ENCODE assay signal across 10 mouse cellular contexts in genomic region chr5:105730193-105730831, GRCm38 (mm10). TPM values are rescaled to one million over a fixed set of nuclear protein-coding genes. Genes with fewer than 3 reads are reported as not detected.
A peak's percentile ranks its signal among the peaks of the same experiment; 100 is the strongest.
DNase-seq lines count a peak whose midpoint lies in the region; ATAC-seq and TF ChIP-seq lines count a peak whose summit lies in the region.
"Had no signal": no experiment of that assay in that cellular context is flagged by ENCODE, and none has a peak within 500 bp of the region (broad histone marks: within the 10 kb centered on the region; RNA-seq: fewer than 3 reads in every experiment).

No protein-coding gene starts in this region.

- peaks cover 7% of the 10 kb centered on the region for H3K4me1 ChIP-seq in heart, embryonic 12.5 days (replicated peaks)
- peaks cover 14 to 42% of the 10 kb centered on the region in 2 experiments; a peak in 3 of 4 replicates for H3K4me1 ChIP-seq in CH12.LX (ENCODE audit: control insufficient read depth in 1 of 2, insufficient read depth in 2 of 2)
- H3K4me1 ChIP-seq in midbrain, postnatal 0 days (ENCODE audit: insufficient read depth, low read length) = 0 out of 2 replicates have a peak, but pooled peaks cover 5% of the 10 kb centered on the region

- TF ChIP-seq EP300 in CH12.LX (IDR thresholded peaks at IDR 0.05; ENCODE audit: low read length) = no peak

- no peak for ATAC-seq in heart, embryonic 12.5 days (ENCODE audit: insufficient number of reproducible peaks, low FRiP score)
- peak; percentile 21 for ATAC-seq in granulocyte monocyte progenitor cell, adult 5-6 weeks (replicated peaks; ENCODE audit: poor library complexity, severe bottlenecking)
- no peak for ATAC-seq in midbrain, postnatal 0 days (ENCODE audit: low FRiP score)
- ATAC-seq: forebrain, postnatal 0 days had no signal

- TF ChIP-seq POLR2A in CH12.LX (IDR thresholded peaks at IDR 0.05; ENCODE audit: low read depth, low read length) = no peak; the same call in 1 of the 2 replicates

- H3K4me3 ChIP-seq in heart, embryonic 12.5 days = no peak overlapping the region
- H3K4me3 ChIP-seq in CH12.LX (replicated peaks in 1 of 3; ENCODE audit: low read depth in 2 of 3, low read length in 2 of 3, poor library complexity in 1 of 3) = no peak overlapping the region
- no peak overlapping the region for H3K4me3 ChIP-seq in midbrain, postnatal 0 days (ENCODE audit: low read depth, low read length)
- H3K4me3 ChIP-seq: hindbrain, embryonic 13.5 days; left cerebral cortex, adult 2 months had no signal

- peak; percentile 67 for DNase-seq in heart, adult 8-10 months (ENCODE audit: low spot score)
- DNase-seq in CH12.LX (ENCODE audit: extremely low read depth) = no peak
- DNase-seq in kidney, postnatal 36 days = peak; percentile 71 to 87
- no peak for DNase-seq in layer of hippocampus, adult 9-10 months (ENCODE audit: low spot score)
- no peak for DNase-seq in midbrain, postnatal 0 days (ENCODE audit: low spot score)
- DNase-seq: forebrain, postnatal 0 days had no signal

- 0 out of 2 replicates have a peak, but pooled peaks cover 2% of the 10 kb centered on the region for H3K36me3 ChIP-seq in heart, embryonic 12.5 days
- H3K36me3 ChIP-seq in CH12.LX (replicated peaks in 1 of 2; ENCODE audit: control insufficient read depth in 1 of 2, insufficient read depth in 1 of 2, low read length in 1 of 2) = peaks cover 13 to 33% of the 10 kb centered on the region in 2 experiments
- no peaks in the 10 kb centered on the region for H3K36me3 ChIP-seq in midbrain, postnatal 0 days (ENCODE audit: insufficient read depth, low read length)

- in situ Hi-C loops in CH12.LX (cut with MboI; ENCODE audit: low pct_ligation_motif_present, low pct_unique_long_range_greater_than_20kb, low sequenced_read_pairs) = loop anchor here (5.0 kb wide), 1 partner anchor 33 kb away; the partner anchor contains the start of gene Lrrc8d

- no peak overlapping the region for H3K4me2 ChIP-seq in heart, embryonic 12.5 days
- 0 out of 2 replicates have a peak overlapping the region, but pooled peaks have one; percentile 73 for H3K4me2 ChIP-seq in CH12.LX (ENCODE audit: insufficient read depth, low read depth, poor library complexity, severe bottlenecking)
- no peak overlapping the region for H3K4me2 ChIP-seq in midbrain, postnatal 0 days (ENCODE audit: low read depth, low read length, poor library complexity, severe bottlenecking)

- peaks cover 31% of the 10 kb centered on the region for H3K79me2 ChIP-seq in CH12.LX (replicated peaks; ENCODE audit: control insufficient read depth, extremely low read depth, insufficient read depth, poor library complexity, severe bottlenecking)

- H3K27me3 ChIP-seq in heart, embryonic 12.5 days (replicated peaks) = peaks cover 30% of the 10 kb centered on the region
- H3K27me3 ChIP-seq in CH12.LX (replicated peaks) = no peaks in the 10 kb centered on the region
- no peaks in the 10 kb centered on the region for H3K27me3 ChIP-seq in midbrain, postnatal 0 days (ENCODE audit: insufficient read depth, low read length)
- H3K27me3 ChIP-seq: hindbrain, embryonic 13.5 days had no signal

- no peak overlapping the region for H3K9ac ChIP-seq in heart, embryonic 12.5 days
- H3K9ac ChIP-seq in CH12.LX (ENCODE audit: insufficient read depth, low read depth) = no peak overlapping the region
- no peak overlapping the region for H3K9ac ChIP-seq in midbrain, postnatal 0 days (replicated peaks; ENCODE audit: low read length, poor library complexity, severe bottlenecking)
- H3K9ac ChIP-seq: forebrain, postnatal 0 days; hindbrain, embryonic 13.5 days had no signal

- TF ChIP-seq RAD21 in CH12.LX (IDR thresholded peaks at IDR 0.05; ENCODE audit: low read depth, low read length) = no peak

- 89% methylated on average over 6 of the region's 6 CpGs for WGBS in heart, embryonic 12.5 days
- WGBS in midbrain, postnatal 0 days = 89% methylated on average over 6 of the region's 6 CpGs

- dilution Hi-C loops in CH12.LX (cut with MboI; ENCODE audit: extremely low pct_ligation_motif_present, extremely low pct_unique_long_range_greater_than_20kb, low sequenced_read_pairs) = no loop called here

- H3K27ac ChIP-seq in heart, embryonic 12.5 days (ENCODE audit: poor library complexity, severe bottlenecking) = no peak overlapping the region
- peak overlapping the region; percentile 29; the same call in 1 of the 2 replicates for H3K27ac ChIP-seq in CH12.LX (ENCODE audit: insufficient read depth, low read depth)
- H3K27ac ChIP-seq in midbrain, postnatal 0 days (ENCODE audit: low read depth, low read length) = no peak overlapping the region
- H3K27ac ChIP-seq: hindbrain, embryonic 13.5 days; left cerebral cortex, adult 2 months had no signal

- no peak for TF ChIP-seq CTCF in CH12.LX (conservative IDR thresholded peaks at IDR 0.05 in 1 of 2, IDR thresholded peaks at IDR 0.05 in 1 of 2; ENCODE audit: low read depth in 2 of 2, low read length in 2 of 2)
- TF ChIP-seq CTCF in midbrain, postnatal 0 days (IDR thresholded peaks at IDR 0.05) = no peak

- H3K9me3 ChIP-seq in heart, embryonic 12.5 days (replicated peaks) = no peaks in the 10 kb centered on the region
- no peaks in the 10 kb centered on the region for H3K9me3 ChIP-seq in CH12.LX (replicated peaks; ENCODE audit: low read length)
- H3K9me3 ChIP-seq in midbrain, postnatal 0 days (ENCODE audit: low read length) = no peaks in the 10 kb centered on the region
- H3K9me3 ChIP-seq: hindbrain, embryonic 13.5 days had no signal

TF ChIP-seq in CH12.LX, 34 proteins besides CTCF, POLR2A, EP300 and RAD21:
- TF ChIP-seq ZKSCAN1 (IDR thresholded peaks at IDR 0.05; ENCODE audit: borderline replicate concordance, low read depth, low read length) (no peak), ZC3H11A (IDR thresholded peaks at IDR 0.05; ENCODE audit: low read depth, low read length) (no peak), POLR2AphosphoS2 (IDR thresholded peaks at IDR 0.05; ENCODE audit: low read depth, low read length) (no peak), MAZ (IDR thresholded peaks at IDR 0.05; ENCODE audit: low read depth, low read length) (no peak), KAT2A (IDR thresholded peaks at IDR 0.05; ENCODE audit: insufficient replicate concordance, low read length) (no peak), TCF12 (IDR thresholded peaks at IDR 0.05; ENCODE audit: low read depth, low read length) (no peak), HCFC1 (IDR thresholded peaks at IDR 0.05; ENCODE audit: low read depth, low read length) (no peak)

RNA-seq across cellular contexts. Expression of gene Lrrc8d, which starts 30.5 kb away (rescaled TPM):
- 10 to 100 TPM in 1 of 4 experiments, 1 to 10 TPM in 3; 7.2 to 11.1 (median 9.0) TPM for total RNA-seq in heart, adult 8-10 months (2022)
- polyA plus RNA-seq in heart, embryonic 12.5 days (2016; fragmentation: Nextera tagmentation; extraction: Ambion mirVana) = 10.5 and 10.7 TPM in 2 replicates
- total RNA-seq in CH12.LX (2012; rRNA removed) = 15.9 and 16.6 TPM in 2 replicates
- total RNA-seq in CH12.LX (2014; rRNA removed) = 5.2 and 7.0 TPM in 2 replicates
- polyA plus RNA-seq in CH12.LX (2012; ENCODE audit: insufficient read length, low read depth) = 26.1 and 29.2 TPM in 2 replicates
- total RNA-seq in granulocyte monocyte progenitor cell, adult 5-6 weeks (2014; fragmentation: Nextera tagmentation) = 44.6 and 45.0 TPM in 2 replicates
- 15.5 and 15.7 TPM in 2 replicates for total RNA-seq in granulocyte monocyte progenitor cell, adult 5-6 weeks (2017)
- 18.5 and 19.1 TPM in 2 replicates for total RNA-seq in midbrain, postnatal 0 days (2014; rRNA removed)
- 30.1 and 30.4 TPM in 2 replicates for polyA plus RNA-seq in midbrain, postnatal 0 days (2015; fragmentation: Nextera tagmentation; extraction: Ambion mirVana)

Comparison
In these comparisons a context has a peak if more than half of its experiments do, and no peak if none do; other contexts are left out.
1. DNase-seq: peak in heart, adult 8-10 months (single experiment) and kidney, postnatal 36 days (2 of 2); none in CH12.LX (single experiment), layer of hippocampus, adult 9-10 months (single experiment) and midbrain, postnatal 0 days (single experiment).